Mouse (Mus musculus): ENCODE measurements around the gene Gm16451. TPM values are rescaled to one million over a fixed set of nuclear protein-coding genes. Genes with fewer than 3 reads are reported as not detected.

Gm16451 gene
- not detected in 2 replicates for polyA plus RNA-seq (2012; rRNA removed)

GRCm38 (mm10) chr7:22118145-22118544 lies at the start of gene Gm16451:
Gene Gm16451 (minus strand): TSS chr7:22118245.

DNA sequence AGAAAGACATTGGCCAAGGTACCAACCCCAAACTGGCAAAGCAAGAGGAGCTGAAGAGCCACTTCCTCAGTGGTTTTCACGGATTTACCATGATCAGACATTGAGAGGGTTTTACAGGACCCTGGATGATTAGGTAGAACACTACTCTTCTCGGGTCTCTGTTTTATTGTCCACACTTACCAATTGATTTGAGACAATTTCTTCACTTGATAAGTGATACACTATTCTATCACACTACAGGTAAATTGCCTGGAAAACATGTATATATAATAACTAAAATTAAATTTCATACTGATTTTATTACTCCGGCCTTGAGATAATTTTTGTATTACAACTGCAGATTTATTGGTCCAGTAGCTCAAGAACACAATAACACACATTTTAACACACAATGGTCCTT lies 45.9 kb upstream of the Gm16451 start, which contains the start of gene Vmn1r142:
Vmn1r142 (minus strand) TSS at position 101 of the 400 bp plus-strand sequence.

DNA sequence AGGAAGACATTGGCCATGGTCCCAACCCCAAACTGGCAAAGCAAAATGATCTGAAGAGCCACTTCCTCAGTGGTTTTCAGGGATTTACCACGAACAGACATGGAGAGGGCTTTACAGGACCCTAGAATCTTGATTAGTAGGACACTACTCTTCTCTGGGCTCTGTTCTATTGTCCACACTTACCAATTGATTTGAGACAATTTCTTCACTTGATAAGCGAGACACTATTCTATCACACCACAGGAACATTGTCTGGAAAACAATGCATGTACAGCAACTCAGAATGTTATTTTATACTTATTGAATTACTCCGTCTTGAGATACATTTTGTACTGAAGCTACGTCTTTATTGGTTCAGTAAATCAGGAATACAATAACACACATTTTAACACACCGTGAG lies 16.6 kb upstream of the Gm16451 start, which contains the start of gene Gm10666:
Gm10666 (minus strand) TSS at position 101 of the 400 bp plus-strand sequence.

DNA sequence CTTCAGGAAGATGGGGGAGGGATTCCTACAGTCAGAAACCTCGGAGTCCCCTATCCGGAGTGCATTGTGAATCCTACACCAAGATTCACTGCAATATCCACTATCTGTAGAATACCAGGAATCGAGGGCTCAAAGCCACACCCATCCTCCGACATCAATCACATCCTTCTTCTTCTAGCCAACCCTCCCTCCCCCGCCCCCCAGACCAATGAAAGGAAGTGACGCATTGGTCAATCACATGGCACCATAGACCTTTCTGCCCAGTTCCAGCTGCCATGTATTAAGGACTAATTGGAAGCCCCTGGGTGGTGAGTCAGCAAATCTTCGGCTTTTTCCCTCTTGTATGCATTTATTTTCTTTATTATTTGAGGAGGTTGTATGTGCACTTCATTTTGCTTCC lies 49.3 kb downstream of the Gm16451 start, which contains the start of gene Vmn1r139:
Vmn1r139 (plus strand) TSS at position 301 of the 400 bp plus-strand sequence.

Other genes starting within 250 kb of the Gm16451 start
- not detected in 2 replicates for gene Gm5891, start 197.0 kb downstream of the Gm16451 start, polyA plus RNA-seq (2012; rRNA removed)
- gene Vmn1r137, start 123.7 kb downstream of the Gm16451 start, polyA plus RNA-seq (2012; rRNA removed), result not detected in 2 replicates
- gene Vmn1r138, start 89.3 kb downstream of the Gm16451 start, polyA plus RNA-seq (2012; rRNA removed), result not detected in 2 replicates
- not detected in 2 replicates for gene Gm6176, start 61.9 kb downstream of the Gm16451 start, polyA plus RNA-seq (2012; rRNA removed)
- gene Vmn1r139, start 49.2 kb downstream of the Gm16451 start, polyA plus RNA-seq (2012; rRNA removed), result not detected in 2 replicates
- gene Gm10666, start 16.5 kb upstream of the Gm16451 start, polyA plus RNA-seq (2012; rRNA removed), result not detected in 2 replicates
- not detected in 2 replicates for gene Vmn1r142, start 45.8 kb upstream of the Gm16451 start, polyA plus RNA-seq (2012; rRNA removed)
- not detected in 2 replicates for gene Vmn1r143, start 71.1 kb upstream of the Gm16451 start, polyA plus RNA-seq (2012; rRNA removed)
- not detected in 2 replicates for gene Gm8653, start 83.0 kb upstream of the Gm16451 start, polyA plus RNA-seq (2012; rRNA removed)
- gene Gm8453, start 111.2 kb upstream of the Gm16451 start, polyA plus RNA-seq (2012; rRNA removed), result not detected in 2 replicates
- gene Gm4187, start 211.5 kb upstream of the Gm16451 start, polyA plus RNA-seq (2012; rRNA removed), result not detected in 2 replicates